Mouse (Mus musculus) liver, postnatal 0 days (tissue): ENCODE data around the gene Clk2.

ENCODE experiments used
- CTCF ChIP-seq: sonication (generic); IDR thresholded peaks from 2 replicates; pipeline ENCODE4 v1.5.1; 2016; ENCODE audit warnings: antibody characterized with exemption, low read depth
- EP300 ChIP-seq: IDR thresholded peaks from 2 replicates; pipeline ENCODE4 v1.6.1; 2016; ENCODE audit warnings: antibody characterized with exemption, low read depth, mild to moderate bottlenecking

- TF ChIP-seq EP300 = no peak
- no peak for TF ChIP-seq CTCF
Measured at GRCm38 (mm10) chr3:89214681-89215411, 50.3 kb downstream of the Clk2 start, which contains the start of gene Thbs3.
